Mouse (Mus musculus): ENCODE data around the gene Sparcl1. TPM values are rescaled to one million over a fixed set of nuclear protein-coding genes. Genes with fewer than 3 reads are reported as not detected.

Gene Sparcl1
- polyA plus RNA-seq, 1 experiment from 2014 or later, result 479 TPM

DNA sequence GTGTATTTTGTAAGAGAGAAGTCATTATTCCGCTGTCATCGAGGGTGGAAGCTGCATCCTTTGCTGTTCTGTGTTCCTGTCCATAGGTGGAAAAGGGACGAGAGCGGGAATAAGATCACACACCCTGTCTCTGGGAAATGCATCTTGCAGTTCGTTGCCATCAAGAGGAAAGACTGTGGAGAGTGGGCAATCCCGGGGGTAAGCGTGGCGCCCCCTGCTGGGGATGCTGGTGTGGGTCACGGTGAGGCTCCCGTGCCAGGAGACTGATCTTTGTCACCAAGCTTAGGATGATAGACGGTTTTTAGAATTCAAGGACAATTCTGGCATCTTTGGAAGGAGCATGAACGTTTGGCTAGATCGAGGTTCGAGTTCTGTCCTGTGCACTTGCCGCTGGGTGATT, 55.5 kb downstream of the Sparcl1 start:
- 70% methylated on average over 15 of the region's 15 CpGs for WGBS
- Histone ChIP-seq H3K9ac (replicated peaks) (no peak overlapping the region), H3K27me3 (replicated peaks) (no peaks in the 10 kb centered on the region), H3K36me3 (peaks cover 32% of the 10 kb centered on the region), H3K9me3 (replicated peaks) (no peaks in the 10 kb centered on the region), H3K4me1 (peaks cover 7% of the 10 kb centered on the region; the same call in 1 of the 2 replicates), H3K27ac (replicated peaks) (no peak overlapping the region), H3K4me2 (no peak overlapping the region), H3K4me3 (replicated peaks) (no peak overlapping the region)
- no peak for ATAC-seq (ENCODE audit: low FRiP score)

GRCm38 (mm10) chr5:104056295-104056694, 57.2 kb downstream of the Sparcl1 start:
- H3K4me1 ChIP-seq, result peaks cover 7% of the 10 kb centered on the region; the same call in 1 of the 2 replicates
- no peak overlapping the region for H3K4me3 ChIP-seq (replicated peaks)
- no peaks in the 10 kb centered on the region for H3K9me3 ChIP-seq (replicated peaks)
- H3K9ac ChIP-seq (replicated peaks), result no peak overlapping the region
- ATAC-seq (ENCODE audit: low FRiP score), result no peak
- 86% methylated on average over 7 of the region's 7 CpGs for WGBS
- H3K27me3 ChIP-seq (replicated peaks), result no peaks in the 10 kb centered on the region
- H3K4me2 ChIP-seq, result no peak overlapping the region
- peaks cover 27% of the 10 kb centered on the region for H3K36me3 ChIP-seq
- no peak overlapping the region for H3K27ac ChIP-seq (replicated peaks)

GRCm38 (mm10) chr5:104055816-104056215, 57.7 kb downstream of the Sparcl1 start:
- no peak overlapping the region for H3K9ac ChIP-seq (replicated peaks)
- H3K9me3 ChIP-seq (replicated peaks), result no peaks in the 10 kb centered on the region
- WGBS, result 96% methylated on average over 4 of the region's 4 CpGs
- no peak overlapping the region for H3K4me2 ChIP-seq
- H3K4me1 ChIP-seq, result peaks cover 7% of the 10 kb centered on the region; the same call in 1 of the 2 replicates
- no peak for ATAC-seq (ENCODE audit: low FRiP score)
- H3K4me3 ChIP-seq (replicated peaks), result no peak overlapping the region
- H3K36me3 ChIP-seq, result peaks cover 27% of the 10 kb centered on the region
- no peak overlapping the region for H3K27ac ChIP-seq (replicated peaks)
- no peaks in the 10 kb centered on the region for H3K27me3 ChIP-seq (replicated peaks)

DNA sequence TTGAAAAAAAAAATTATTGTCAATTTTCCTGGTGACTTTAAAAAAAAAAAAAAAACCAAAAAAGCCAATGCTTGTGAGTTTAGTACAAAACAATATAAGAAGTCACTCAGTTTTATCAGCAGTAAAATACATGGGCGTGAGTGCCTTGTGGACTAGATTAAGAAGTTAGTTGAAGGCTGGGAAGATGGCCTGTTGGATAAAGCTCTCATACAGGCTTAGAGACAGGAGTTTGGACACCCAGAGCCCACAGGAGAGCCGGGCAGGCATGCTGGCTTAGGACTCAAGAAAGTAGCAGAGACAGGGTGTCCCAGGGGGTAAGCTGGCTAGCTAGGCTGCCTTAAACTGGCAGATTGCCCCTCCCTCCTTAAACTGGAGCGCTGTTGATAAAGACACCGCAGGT, 58.6 kb downstream of the Sparcl1 start:
- Histone ChIP-seq H3K36me3 (peaks cover 28% of the 10 kb centered on the region), H3K9ac (replicated peaks) (no peak overlapping the region), H3K27me3 (replicated peaks) (no peaks in the 10 kb centered on the region), H3K4me1 (peaks cover 7% of the 10 kb centered on the region; the same call in 1 of the 2 replicates), H3K9me3 (replicated peaks) (no peaks in the 10 kb centered on the region), H3K4me2 (no peak overlapping the region), H3K27ac (replicated peaks) (no peak overlapping the region), H3K4me3 (replicated peaks) (no peak overlapping the region)
- WGBS, result 97% methylated on average over 4 of the region's 4 CpGs
- no peak for ATAC-seq (ENCODE audit: low FRiP score)

DNA sequence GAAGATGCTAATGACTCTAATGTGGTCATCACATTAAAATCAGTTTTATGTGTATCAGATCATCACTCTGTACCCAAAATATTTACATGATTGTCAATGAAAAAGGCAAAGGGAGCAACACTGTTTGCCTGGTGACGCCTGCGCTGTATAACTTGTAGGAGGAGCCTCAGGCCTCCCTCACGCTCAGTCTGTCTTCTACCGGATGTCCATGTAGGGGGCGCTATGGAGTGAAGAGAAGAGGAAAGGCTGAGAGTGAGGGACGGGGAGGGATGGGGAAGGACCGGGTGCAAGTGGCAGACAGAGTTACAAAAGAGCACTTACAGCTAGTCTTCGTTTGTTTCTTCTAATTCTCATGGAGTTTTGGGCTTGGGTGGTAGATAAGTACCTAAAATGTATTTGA, 60.6 kb downstream of the Sparcl1 start:
- WGBS, result 64% methylated on average over 8 of the region's 8 CpGs
- Histone ChIP-seq H3K4me1 (peaks cover 5% of the 10 kb centered on the region), H3K27me3 (replicated peaks) (no peaks in the 10 kb centered on the region), H3K27ac (replicated peaks) (no peak overlapping the region), H3K4me3 (replicated peaks) (no peak overlapping the region), H3K9ac (replicated peaks) (no peak overlapping the region), H3K9me3 (replicated peaks) (no peaks in the 10 kb centered on the region), H3K36me3 (peaks cover 28% of the 10 kb centered on the region), H3K4me2 (no peak overlapping the region)
- no peak for ATAC-seq (ENCODE audit: low FRiP score)

GRCm38 (mm10) chr5:104048139-104048538, 65.4 kb downstream of the Sparcl1 start:
- Histone ChIP-seq H3K27ac (replicated peaks) (peak overlapping the region; percentile 87; the same call in 1 of the 2 replicates), H3K36me3 (peaks cover 22% of the 10 kb centered on the region), H3K27me3 (replicated peaks) (no peaks in the 10 kb centered on the region), H3K4me2 (peak overlapping the region; percentile 81), H3K9me3 (replicated peaks) (no peaks in the 10 kb centered on the region), H3K4me1 (peaks cover 19% of the 10 kb centered on the region), H3K9ac (replicated peaks) (peak overlapping the region; percentile 97; the same call in 1 of the 2 replicates), H3K4me3 (replicated peaks) (peak overlapping the region; percentile 84)
- 29% methylated on average over 4 of the region's 4 CpGs for WGBS
- no peak for ATAC-seq (ENCODE audit: low FRiP score)

DNA sequence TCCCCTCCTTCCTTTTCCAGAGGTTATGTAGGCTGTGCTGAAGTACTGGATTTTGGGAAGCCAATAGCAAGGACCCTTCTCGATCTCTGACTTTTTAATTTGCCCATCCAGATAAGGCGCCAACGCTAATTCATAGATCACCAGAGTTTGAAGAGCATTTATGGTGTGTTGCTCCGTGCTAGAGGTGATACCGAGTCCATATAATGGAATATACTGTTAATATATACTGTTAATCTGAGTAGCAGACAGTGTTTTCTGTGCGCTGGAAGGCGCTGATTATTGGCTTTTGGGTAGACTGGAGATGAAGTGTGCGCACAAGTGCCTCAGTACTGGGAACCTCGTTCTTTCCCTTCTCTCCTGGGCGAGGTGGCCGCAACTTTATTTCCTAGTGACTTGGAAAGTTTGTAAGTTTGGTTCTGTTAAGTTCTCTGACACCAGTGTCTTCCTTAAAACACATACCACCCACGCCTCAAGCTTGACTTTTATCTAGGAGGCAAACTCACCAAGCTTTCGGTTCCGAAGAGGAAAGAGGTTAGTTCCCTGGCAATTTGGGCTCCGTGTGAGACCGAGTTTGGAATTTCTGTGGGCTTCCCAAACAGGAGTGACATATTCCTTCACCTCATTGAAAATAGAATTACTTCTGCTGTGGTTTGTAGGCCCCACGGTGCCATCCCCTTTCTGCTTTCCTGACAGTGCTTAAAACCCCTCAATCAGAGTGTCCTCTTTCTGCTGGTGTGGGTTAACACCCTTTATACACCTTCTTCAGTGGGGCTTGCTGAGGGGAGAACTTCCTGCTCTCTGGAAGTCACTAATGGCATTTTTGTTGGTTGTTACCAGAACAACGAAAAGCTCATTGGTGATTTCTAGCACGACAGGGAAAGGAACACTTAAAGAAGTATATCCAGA, 66.1 kb downstream of the Sparcl1 start:
- Histone ChIP-seq H3K27ac (replicated peaks) (peak overlapping the region; percentile 87), H3K36me3 (peaks cover 20% of the 10 kb centered on the region), H3K4me2 (peak overlapping the region; percentile 81), H3K4me3 (replicated peaks) (peak overlapping the region; percentile 84), H3K9me3 (replicated peaks) (no peaks in the 10 kb centered on the region), H3K9ac (replicated peaks) (peak overlapping the region; percentile 97), H3K27me3 (replicated peaks) (no peaks in the 10 kb centered on the region), H3K4me1 (peaks cover 19% of the 10 kb centered on the region)
- peak; percentile 21 for ATAC-seq (ENCODE audit: low FRiP score)
- WGBS, result 4% methylated on average over 19 of the region's 19 CpGs

GRCm38 (mm10) chr5:104046256-104047199, 67.0 kb downstream of the Sparcl1 start, which contains the start of gene Nudt9:
Gene Nudt9, plus strand, starts transcription at chr5:104046306.
- H3K27ac ChIP-seq (replicated peaks), result peak within 1 kb of the TSS; percentile 87
- H3K4me2 ChIP-seq, result peak within 1 kb of the TSS; percentile 81
- H3K4me3 ChIP-seq (replicated peaks), result peak within 1 kb of the TSS; percentile 84
- no peaks in the 10 kb centered on the region for H3K9me3 ChIP-seq (replicated peaks)
- H3K36me3 ChIP-seq, result peaks cover 12% of the 10 kb centered on the region
- peak; percentile 98 for ATAC-seq (ENCODE audit: low FRiP score)
- peak within 1 kb of the TSS; percentile 97 for H3K9ac ChIP-seq (replicated peaks)
- peaks cover 19% of the 10 kb centered on the region for H3K4me1 ChIP-seq
- no peaks in the 10 kb centered on the region for H3K27me3 ChIP-seq (replicated peaks)
- 4% methylated on average over 90 of the region's 90 CpGs for WGBS

GRCm38 (mm10) chr5:104043704-104044103, 69.8 kb downstream of the Sparcl1 start:
- H3K27ac ChIP-seq (replicated peaks), result no peak overlapping the region
- H3K4me2 ChIP-seq, result no peak overlapping the region
- WGBS, result 79% methylated on average over 2 of the region's 2 CpGs
- H3K4me1 ChIP-seq, result peaks cover 19% of the 10 kb centered on the region
- ATAC-seq (ENCODE audit: low FRiP score), result no peak
- no peaks in the 10 kb centered on the region for H3K9me3 ChIP-seq (replicated peaks)
- no peak overlapping the region for H3K4me3 ChIP-seq (replicated peaks)
- no peaks in the 10 kb centered on the region for H3K27me3 ChIP-seq (replicated peaks)
- no peaks in the 10 kb centered on the region for H3K36me3 ChIP-seq
- no peak overlapping the region for H3K9ac ChIP-seq (replicated peaks)

DNA sequence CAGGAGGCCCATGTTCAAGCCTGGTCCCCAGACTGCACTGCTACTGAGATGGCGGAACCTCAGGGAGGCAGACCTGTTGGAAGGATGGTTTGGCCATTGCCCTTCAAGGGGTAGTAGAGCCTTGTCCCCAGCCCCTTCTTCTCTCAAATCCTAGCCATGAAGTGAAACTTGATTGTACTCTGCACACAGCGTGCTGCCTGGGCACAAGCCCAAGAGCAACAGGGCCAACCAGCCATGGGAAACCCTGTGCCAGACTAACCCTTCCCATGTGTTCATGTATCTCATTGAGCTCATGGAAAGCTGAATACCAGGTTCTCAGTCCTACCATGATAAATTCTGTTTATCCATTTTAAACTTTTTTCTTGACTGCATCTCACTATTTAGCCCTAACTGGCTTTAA, 70.6 kb downstream of the Sparcl1 start:
- no peaks in the 10 kb centered on the region for H3K9me3 ChIP-seq (replicated peaks)
- no peak overlapping the region for H3K4me3 ChIP-seq (replicated peaks)
- H3K9ac ChIP-seq (replicated peaks), result no peak overlapping the region
- 93% methylated on average over 2 of the region's 2 CpGs for WGBS
- no peak overlapping the region for H3K4me2 ChIP-seq
- H3K27ac ChIP-seq (replicated peaks), result no peak overlapping the region
- ATAC-seq (ENCODE audit: low FRiP score), result no peak
- no peaks in the 10 kb centered on the region for H3K36me3 ChIP-seq
- peaks cover 14% of the 10 kb centered on the region for H3K4me1 ChIP-seq
- H3K27me3 ChIP-seq (replicated peaks), result no peaks in the 10 kb centered on the region

DNA sequence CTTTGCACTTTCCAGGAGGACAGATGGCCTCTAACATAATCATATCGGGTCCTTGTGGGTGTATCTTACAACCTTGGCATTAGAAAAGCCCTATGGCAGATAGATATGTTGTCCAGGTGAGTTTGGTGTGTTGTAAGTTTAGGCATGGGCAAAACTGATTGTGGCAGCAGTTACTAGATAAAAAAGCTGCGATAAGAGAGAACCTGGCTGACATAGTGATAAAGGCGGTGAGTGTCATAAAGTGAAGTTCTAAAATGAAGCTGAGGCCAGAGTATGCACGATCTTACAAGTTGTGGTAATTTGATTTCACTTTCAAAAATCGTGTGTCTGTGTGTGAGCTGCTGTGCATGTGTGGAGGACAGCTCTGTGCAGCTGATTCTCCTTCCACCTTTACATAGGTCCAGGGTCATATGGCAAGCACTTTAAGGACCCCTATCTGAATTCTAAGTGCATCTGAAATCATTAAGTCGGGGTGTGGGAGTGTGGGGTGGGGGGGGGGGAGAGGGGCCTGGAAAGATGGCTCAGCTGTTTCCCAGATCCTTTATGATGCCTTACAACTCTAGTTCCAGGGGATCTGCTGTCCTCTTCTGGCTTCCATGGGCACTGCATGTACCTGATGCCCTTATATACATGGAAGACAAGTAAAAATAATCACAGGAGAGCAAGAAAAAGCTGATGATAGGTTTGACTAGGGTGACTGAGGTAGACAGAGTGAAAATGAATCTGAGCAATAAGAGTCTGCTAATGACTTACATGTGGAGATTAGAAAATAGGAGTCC, 74.2 kb downstream of the Sparcl1 start:
- Histone ChIP-seq H3K4me2 (no peak overlapping the region), H3K9me3 (replicated peaks) (no peaks in the 10 kb centered on the region), H3K4me3 (replicated peaks) (no peak overlapping the region), H3K27ac (replicated peaks) (no peak overlapping the region), H3K27me3 (replicated peaks) (no peaks in the 10 kb centered on the region), H3K9ac (replicated peaks) (no peak overlapping the region), H3K36me3 (no peaks in the 10 kb centered on the region), H3K4me1 (no peaks in the 10 kb centered on the region)
- 69% methylated on average over 6 of the region's 6 CpGs for WGBS
- ATAC-seq (ENCODE audit: low FRiP score), result no peak

Data from neural tube, embryonic 15.5 days (tissue).